Mouse (Mus musculus) liver, embryonic 14.5 days (tissue): ENCODE measurements around the gene Gm21983.

ENCODE experiments used
- CTCF ChIP-seq: IDR thresholded peaks from 2 replicates; pipeline ENCODE4 v1.5.1; 2016; ENCODE audit warnings: antibody characterized with exemption, low read depth, control low read depth
- EP300 ChIP-seq: IDR thresholded peaks from 2 replicates; pipeline ENCODE4 v1.6.1; 2016; ENCODE audit warnings: antibody characterized with exemption, low read depth

DNA sequence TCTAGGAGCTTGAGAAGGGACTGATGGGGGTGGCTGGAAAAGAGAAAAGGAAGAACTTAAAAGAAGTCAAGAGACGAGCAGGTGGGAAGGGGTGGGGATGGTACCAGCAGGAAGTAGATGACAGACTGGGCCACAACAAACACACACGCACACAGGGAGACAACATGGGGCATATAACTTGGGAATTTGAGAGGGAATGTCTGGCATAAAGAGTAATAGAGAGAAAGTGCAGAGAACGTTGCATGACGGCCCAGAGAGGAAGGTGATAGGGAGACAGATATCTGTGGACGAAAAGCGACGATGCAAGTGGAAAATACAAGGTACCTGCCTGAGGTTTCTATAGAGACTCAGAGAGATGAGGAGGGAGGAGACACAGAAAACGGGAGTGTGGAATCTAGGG lies 15.2 kb downstream of the Gm21983 start:
- no peak for TF ChIP-seq CTCF
- TF ChIP-seq EP300, result no peak
